Mouse (Mus musculus): Measurements from ENCODE around the gene Etv1. TPM values are rescaled to one million over a fixed set of nuclear protein-coding genes. Genes with fewer than 3 reads are reported as not detected.

Etv1 gene
- polyA plus RNA-seq, 1 experiment from 2014 or later, result 12.8 TPM

DNA sequence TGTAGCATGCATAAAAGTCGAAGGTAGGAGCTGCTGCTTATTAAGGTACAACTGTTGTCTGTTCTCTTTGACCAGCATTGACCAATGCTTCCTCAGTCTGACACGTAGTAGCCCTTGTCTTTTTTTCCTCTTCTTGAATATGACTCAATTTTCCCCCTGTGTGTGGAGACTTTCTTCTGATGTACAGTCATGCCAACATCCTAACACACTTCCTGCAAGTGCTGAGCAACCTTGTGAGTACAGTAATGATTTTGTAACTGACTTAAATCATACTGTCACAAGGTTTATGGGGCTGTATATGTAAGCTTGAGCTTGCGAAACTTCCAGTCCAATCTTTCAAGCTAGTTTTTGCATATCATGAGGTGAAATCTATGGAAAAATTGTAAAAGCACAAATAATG lies 125.3 kb downstream of the Etv1 start:
- H3K27me3 ChIP-seq (ENCODE audit: insufficient read depth, low read length), result no peaks in the 10 kb centered on the region
- H3K9ac ChIP-seq (replicated peaks; ENCODE audit: low read length), result no peak overlapping the region

DNA sequence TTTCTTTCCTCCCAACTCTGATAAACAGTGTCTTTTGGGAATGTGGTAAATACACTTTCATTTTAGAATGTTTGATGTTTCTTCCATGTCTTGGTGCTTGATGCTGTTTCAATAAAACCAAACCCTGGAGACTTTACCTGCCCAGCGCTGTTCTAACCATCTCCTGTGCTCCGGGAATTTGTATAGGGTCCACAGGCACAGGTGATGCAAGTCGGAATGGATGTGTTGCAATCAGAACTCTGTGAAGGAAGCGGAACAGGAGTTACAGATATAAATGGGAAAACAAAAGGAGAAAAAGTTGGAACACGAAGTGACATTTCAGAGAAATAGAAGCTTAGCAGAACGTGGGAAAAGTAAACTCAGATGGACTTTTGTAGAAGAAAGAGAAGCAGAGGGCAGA lies 127.1 kb downstream of the Etv1 start:
- WGBS, result 74% methylated on average over 6 of the region's 6 CpGs
- Histone ChIP-seq H3K4me1 (ENCODE audit: insufficient read depth, low read length) (no peaks in the 10 kb centered on the region), H3K4me2 (replicated peaks; ENCODE audit: low read depth, low read length) (no peak overlapping the region), H3K36me3 (ENCODE audit: insufficient read depth, low read length) (no peaks in the 10 kb centered on the region), H3K4me3 (ENCODE audit: low read length) (no peak overlapping the region), H3K27me3 (ENCODE audit: insufficient read depth, low read length) (no peaks in the 10 kb centered on the region), H3K9me3 (ENCODE audit: low read length) (no peaks in the 10 kb centered on the region), H3K9ac (replicated peaks; ENCODE audit: low read length) (no peak overlapping the region), H3K27ac (ENCODE audit: low read length) (no peak overlapping the region)
- no peak for ATAC-seq (ENCODE audit: low FRiP score, low TSS enrichment)

More for the DNA sequence above, 125.3 kb downstream of the Etv1 start:
- Histone ChIP-seq H3K4me1 (ENCODE audit: insufficient read depth, low read length) (no peaks in the 10 kb centered on the region), H3K9me3 (ENCODE audit: low read length) (no peaks in the 10 kb centered on the region), H3K4me2 (replicated peaks; ENCODE audit: low read depth, low read length) (no peak overlapping the region), H3K4me3 (ENCODE audit: low read length) (no peak overlapping the region), H3K36me3 (ENCODE audit: insufficient read depth, low read length) (no peaks in the 10 kb centered on the region), H3K27ac (ENCODE audit: low read length) (no peak overlapping the region)
- no peak for ATAC-seq (ENCODE audit: low FRiP score, low TSS enrichment)
- WGBS, result 79% methylated on average over 3 of the region's 3 CpGs

DNA sequence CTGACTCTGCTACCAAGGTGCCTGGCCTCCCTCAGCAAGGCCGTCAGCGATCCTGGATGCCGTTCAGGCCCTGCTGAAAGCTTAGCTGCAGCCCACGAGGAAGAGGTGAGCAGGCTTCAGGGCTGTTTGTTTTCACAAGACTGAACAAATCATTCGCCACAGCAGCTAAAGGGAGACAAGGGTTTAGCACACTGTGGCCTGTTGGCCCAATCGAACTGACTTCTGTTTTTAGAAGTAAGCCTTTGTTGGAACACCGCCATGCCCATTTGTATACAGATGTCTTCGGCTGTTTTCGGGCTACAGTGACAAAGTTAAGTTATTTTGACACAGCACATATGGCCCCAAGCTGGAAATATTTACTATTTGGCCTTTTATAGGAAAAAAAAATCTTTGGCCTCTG lies 127.6 kb downstream of the Etv1 start:
- H3K9ac ChIP-seq (replicated peaks; ENCODE audit: low read length), result no peak overlapping the region
- no peaks in the 10 kb centered on the region for H3K9me3 ChIP-seq (ENCODE audit: low read length)
- H3K4me1 ChIP-seq (ENCODE audit: insufficient read depth, low read length), result no peaks in the 10 kb centered on the region
- H3K4me2 ChIP-seq (replicated peaks; ENCODE audit: low read depth, low read length), result no peak overlapping the region
- no peaks in the 10 kb centered on the region for H3K36me3 ChIP-seq (ENCODE audit: insufficient read depth, low read length)
- H3K4me3 ChIP-seq (ENCODE audit: low read length), result no peak overlapping the region
- 38% methylated on average over 9 of the region's 9 CpGs for WGBS
- no peak overlapping the region for H3K27ac ChIP-seq (ENCODE audit: low read length)
- ATAC-seq (ENCODE audit: low FRiP score, low TSS enrichment), result peak; percentile 23; the same call in 1 of the 2 replicates
- no peaks in the 10 kb centered on the region for H3K27me3 ChIP-seq (ENCODE audit: insufficient read depth, low read length)

DNA sequence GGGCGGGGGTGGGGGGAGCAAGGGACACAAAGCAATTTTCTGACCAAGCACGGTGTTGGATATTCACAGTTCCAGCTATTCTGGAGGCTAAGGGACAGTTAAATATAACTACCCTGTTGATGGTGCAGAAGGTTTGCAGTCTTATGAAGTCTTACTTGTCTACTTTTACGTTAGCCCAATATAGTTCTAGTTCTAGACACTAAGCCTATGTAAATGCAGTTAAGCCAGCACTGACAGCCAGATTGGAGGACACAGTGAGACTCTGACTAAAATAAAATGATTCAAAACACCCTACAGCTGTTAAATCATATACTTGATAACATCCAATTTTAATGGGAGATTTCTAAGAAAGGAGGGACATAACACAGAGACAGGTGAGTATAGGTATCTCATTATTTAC lies 129.8 kb downstream of the Etv1 start:
- no peak overlapping the region for H3K9ac ChIP-seq (replicated peaks; ENCODE audit: low read length)
- no peak overlapping the region for H3K4me3 ChIP-seq (ENCODE audit: low read length)
- no peaks in the 10 kb centered on the region for H3K9me3 ChIP-seq (ENCODE audit: low read length)
- no peaks in the 10 kb centered on the region for H3K27me3 ChIP-seq (ENCODE audit: insufficient read depth, low read length)
- no peak overlapping the region for H3K27ac ChIP-seq (ENCODE audit: low read length)
- no peaks in the 10 kb centered on the region for H3K4me1 ChIP-seq (ENCODE audit: insufficient read depth, low read length)
- H3K36me3 ChIP-seq (ENCODE audit: insufficient read depth, low read length), result no peaks in the 10 kb centered on the region
- no peak for ATAC-seq (ENCODE audit: low FRiP score, low TSS enrichment)
- 93% methylated on average over 3 of the region's 3 CpGs for WGBS
- no peak overlapping the region for H3K4me2 ChIP-seq (replicated peaks; ENCODE audit: low read depth, low read length)

Measured in kidney, embryonic 16.5 days (tissue).